Mouse (Mus musculus) brain, embryonic 14.5 days (tissue): ENCODE results near the gene Pigx.

Experiments used
- CTCF ChIP-seq: fragments of 200-500 bp; IDR thresholded peaks from 2 replicates; pipeline ENCODE4 v1.5.1; 2012; ENCODE audit warnings: inconsistent platforms, mild to moderate bottlenecking, moderate library complexity, borderline replicate concordance; ENCODE audit not compliant: insufficient read depth, insufficient read length; ENCODE audit errors: extremely low read depth
- POLR2A ChIP-seq: fragments of 200-500 bp; IDR thresholded peaks from 2 replicates; pipeline ENCODE4 v1.6.1; 2012; ENCODE audit warnings: mild to moderate bottlenecking, inconsistent platforms, borderline replicate concordance; ENCODE audit not compliant: poor library complexity, insufficient read depth, insufficient read length, severe bottlenecking; ENCODE audit errors: extremely low read depth

- TF ChIP-seq POLR2A (no peak), CTCF (no peak)
Observed at GRCm38 (mm10) chr16:32115781-32116180, 16.2 kb upstream of the Pigx start.
